ENCODE assay signal across 8 mouse cellular contexts in the genomic region with DNA sequence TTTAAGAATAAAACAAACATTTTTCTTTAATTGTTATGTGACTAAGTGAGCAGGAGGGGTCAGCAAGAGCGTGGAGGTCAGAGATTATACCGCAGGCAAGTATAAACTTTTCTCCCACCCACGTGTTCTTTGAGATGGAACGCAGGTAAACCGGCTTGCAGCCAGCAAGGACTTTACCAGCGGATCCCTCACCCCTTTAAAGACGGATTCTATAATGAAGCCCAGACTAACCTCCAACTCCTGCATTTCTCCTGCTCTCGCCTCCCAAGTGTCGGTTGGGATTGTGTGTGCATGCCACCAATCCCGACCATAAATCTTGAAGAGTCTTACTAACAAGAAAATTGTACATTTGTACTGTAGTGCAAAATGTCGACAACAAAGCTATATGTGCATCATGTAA.
DNase-seq lines count a peak whose midpoint lies in the region; ATAC-seq and TF ChIP-seq lines count a peak whose summit lies in the region.

No protein-coding gene starts in this region.

- peak overlapping the region; percentile 99 for H3K27ac ChIP-seq in heart, adult 2 months
- H3K27ac ChIP-seq in limb, embryonic 11.5 days (replicated peaks; ENCODE audit: low read depth, low read length) = peak overlapping the region; percentile 98

- H3K4me2 ChIP-seq in limb, embryonic 11.5 days (ENCODE audit: low read depth, severe bottlenecking) = peak overlapping the region; percentile 10; the same call in 1 of the 2 replicates

- no peak overlapping the region for H3K9ac ChIP-seq in heart, adult 2 months (ENCODE audit: low read depth, low read length)
- no peak overlapping the region for H3K9ac ChIP-seq in limb, embryonic 11.5 days (ENCODE audit: low read length)

- no peaks in the 10 kb centered on the region for H3K27me3 ChIP-seq in heart, adult 2 months (ENCODE audit: control insufficient read depth, insufficient read depth, low read length)
- H3K27me3 ChIP-seq in limb, embryonic 11.5 days (ENCODE audit: control insufficient read depth, insufficient read depth, low read length) = no peaks in the 10 kb centered on the region

- no peaks in the 10 kb centered on the region for H3K79me2 ChIP-seq in heart, adult 2 months (replicated peaks; ENCODE audit: control insufficient read depth, insufficient read depth, low read length)

- TF ChIP-seq CTCF in heart, adult 2 months (IDR thresholded peaks at IDR 0.05) = no peak

- no peak for TF ChIP-seq EP300 in heart, adult 2 months (IDR thresholded peaks at IDR 0.05; ENCODE audit: insufficient read depth, low read depth, low read length)

- DNase-seq in heart, adult 2 months = peak in 1 of 2 experiments; percentile 35
- no peak for DNase-seq in heart, adult 8-10 months (ENCODE audit: low spot score)
- peak; percentile 29 for DNase-seq in urinary bladder, postnatal 25 days (ENCODE audit: low spot score)
- no peak for DNase-seq in urinary bladder, adult 2 months (ENCODE audit: low spot score)
- peak; percentile 57 for DNase-seq in limb, embryonic 11.5 days (ENCODE audit: low spot score)
- no peak for DNase-seq in frontal cortex, postnatal 25 days (ENCODE audit: low spot score in 2 of 2)
- DNase-seq in thymus, postnatal 4 days = no peak
- no peak for DNase-seq in adrenal gland, postnatal 14 days

- H3K9me3 ChIP-seq in limb, embryonic 11.5 days (ENCODE audit: control insufficient read depth, low read length) = no peaks in the 10 kb centered on the region

- WGBS in heart, adult 2 months = 67% methylated on average over 11 of the region's 11 CpGs
- WGBS in limb, embryonic 11.5 days = 16% methylated on average over 11 of the region's 11 CpGs

- no peak for TF ChIP-seq POLR2A in heart, adult 2 months (IDR thresholded peaks at IDR 0.05; ENCODE audit: insufficient read depth, low read depth, low read length)

- H3K36me3 ChIP-seq in heart, adult 2 months (ENCODE audit: control insufficient read depth, insufficient read depth, low read length) = peaks cover 5% of the 10 kb centered on the region
- no peaks in the 10 kb centered on the region for H3K36me3 ChIP-seq in limb, embryonic 11.5 days (ENCODE audit: control insufficient read depth, insufficient read depth, low read length)

- H3K4me3 ChIP-seq in heart, adult 2 months = no peak overlapping the region
- no peak overlapping the region for H3K4me3 ChIP-seq in limb, embryonic 11.5 days (ENCODE audit: low read depth, low read length)

- peaks cover 4% of the 10 kb centered on the region for H3K4me1 ChIP-seq in heart, adult 2 months (ENCODE audit: control insufficient read depth, insufficient read depth, low read length)
- peaks cover 12% of the 10 kb centered on the region; the same call in 1 of the 2 replicates for H3K4me1 ChIP-seq in limb, embryonic 11.5 days (ENCODE audit: control insufficient read depth, insufficient read depth, low read length)

- intact Hi-C loops in heart, adult 2 months (cut with DNase I) = no loop called here

- no peak for ATAC-seq in limb, embryonic 11.5 days (ENCODE audit: insufficient number of reproducible peaks, low FRiP score, low TSS enrichment, low read depth)

Comparison
In these comparisons a context has a peak if more than half of its experiments do, and no peak if none do; other contexts are left out.
1. DNase-seq: peak in urinary bladder, postnatal 25 days (single experiment) and limb, embryonic 11.5 days (single experiment); none in heart, adult 8-10 months (single experiment), urinary bladder, adult 2 months (single experiment), frontal cortex, postnatal 25 days (0 of 2), thymus, postnatal 4 days (single experiment) and adrenal gland, postnatal 14 days (single experiment).